In the genomic region with DNA sequence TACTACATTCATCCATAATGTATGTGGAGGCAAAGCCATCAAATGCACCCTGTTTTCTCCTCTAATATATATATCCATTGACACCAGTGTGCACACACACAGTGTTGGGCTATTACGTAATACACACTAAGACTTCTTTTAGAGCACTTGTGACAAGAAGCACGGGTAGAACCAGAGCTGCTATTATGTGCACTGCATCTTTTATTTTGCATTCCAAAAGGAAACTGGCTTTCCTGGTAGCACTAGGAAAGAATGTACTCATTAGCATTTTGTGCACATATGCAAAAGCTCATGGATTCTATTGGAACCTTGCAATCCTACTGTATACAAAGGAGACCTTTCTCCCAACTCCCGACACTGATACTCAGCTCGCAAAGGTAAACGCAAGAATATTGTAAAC, we compare ENCODE assay signal across 15 mouse cellular contexts. TPM values are rescaled to one million over a fixed set of nuclear protein-coding genes. Genes with fewer than 3 reads are reported as not detected.
DNase-seq lines count a peak whose midpoint lies in the region; ATAC-seq lines count a peak whose summit lies in the region.
"Had no signal": no experiment of that assay in that cellular context is flagged by ENCODE, and none has a peak within 500 bp of the region (broad histone marks: within the 10 kb centered on the region; RNA-seq: fewer than 3 reads in every experiment).

No protein-coding gene starts in this region.

- no peak overlapping the region for H3K27ac ChIP-seq in midbrain, embryonic 12.5 days (replicated peaks)
- no peak overlapping the region for H3K27ac ChIP-seq in midbrain, embryonic 10.5 days (replicated peaks)
- H3K27ac ChIP-seq in forebrain, embryonic 13.5 days, result peak overlapping the region; percentile 61; the same call in 1 of the 2 replicates
- no peak overlapping the region; the same call in 1 of the 2 replicates for H3K27ac ChIP-seq in hindbrain, embryonic 15.5 days (replicated peaks)
- H3K27ac ChIP-seq in neural tube, embryonic 14.5 days (ENCODE audit: low read depth, low read length), result no peak overlapping the region

- H3K36me3 ChIP-seq in midbrain, embryonic 12.5 days, result no peaks in the 10 kb centered on the region
- H3K36me3 ChIP-seq in midbrain, embryonic 10.5 days, result no peaks in the 10 kb centered on the region
- no peaks in the 10 kb centered on the region for H3K36me3 ChIP-seq in forebrain, embryonic 13.5 days (ENCODE audit: poor library complexity, severe bottlenecking)
- no peaks in the 10 kb centered on the region for H3K36me3 ChIP-seq in hindbrain, embryonic 15.5 days
- H3K36me3 ChIP-seq in neural tube, embryonic 14.5 days (ENCODE audit: control insufficient read depth, insufficient read depth, low read length), result no peaks in the 10 kb centered on the region

- no peak overlapping the region for H3K4me3 ChIP-seq in midbrain, embryonic 12.5 days
- H3K4me3 ChIP-seq in midbrain, embryonic 10.5 days, result no peak overlapping the region
- no peak overlapping the region for H3K4me3 ChIP-seq in forebrain, embryonic 13.5 days
- H3K4me3 ChIP-seq in hindbrain, embryonic 15.5 days, result no peak overlapping the region
- H3K4me3 ChIP-seq in neural tube, embryonic 14.5 days (ENCODE audit: low read depth, low read length), result no peak overlapping the region

- H3K9ac ChIP-seq in midbrain, embryonic 12.5 days (replicated peaks), result no peak overlapping the region
- no peak overlapping the region for H3K9ac ChIP-seq in forebrain, embryonic 13.5 days
- no peak overlapping the region for H3K9ac ChIP-seq in hindbrain, embryonic 15.5 days
- H3K9ac ChIP-seq in neural tube, embryonic 14.5 days (replicated peaks; ENCODE audit: low read depth, low read length), result no peak overlapping the region

- H3K9me3 ChIP-seq in midbrain, embryonic 12.5 days, result no peaks in the 10 kb centered on the region
- H3K9me3 ChIP-seq in midbrain, embryonic 10.5 days (replicated peaks), result no peaks in the 10 kb centered on the region
- H3K9me3 ChIP-seq in forebrain, embryonic 13.5 days (replicated peaks), result no peaks in the 10 kb centered on the region
- no peaks in the 10 kb centered on the region for H3K9me3 ChIP-seq in hindbrain, embryonic 15.5 days
- H3K9me3 ChIP-seq in neural tube, embryonic 14.5 days (ENCODE audit: control insufficient read depth, low read length), result no peaks in the 10 kb centered on the region

- no peaks in the 10 kb centered on the region for H3K27me3 ChIP-seq in midbrain, embryonic 12.5 days
- no peaks in the 10 kb centered on the region for H3K27me3 ChIP-seq in midbrain, embryonic 10.5 days (ENCODE audit: low read depth, poor library complexity, severe bottlenecking)
- H3K27me3 ChIP-seq in forebrain, embryonic 13.5 days, result no peaks in the 10 kb centered on the region
- H3K27me3 ChIP-seq in hindbrain, embryonic 15.5 days, result no peaks in the 10 kb centered on the region
- no peaks in the 10 kb centered on the region for H3K27me3 ChIP-seq in neural tube, embryonic 14.5 days (ENCODE audit: control insufficient read depth, insufficient read depth, low read length)
- H3K27me3 ChIP-seq: Patski had no signal

- peaks cover 10% of the 10 kb centered on the region; the same call in 1 of the 2 replicates for H3K4me1 ChIP-seq in midbrain, embryonic 12.5 days
- peaks cover 16% of the 10 kb centered on the region; the same call in 1 of the 2 replicates for H3K4me1 ChIP-seq in midbrain, embryonic 10.5 days
- peaks cover 22% of the 10 kb centered on the region for H3K4me1 ChIP-seq in forebrain, embryonic 13.5 days
- 0 out of 2 replicates have a peak, but pooled peaks cover 7% of the 10 kb centered on the region for H3K4me1 ChIP-seq in hindbrain, embryonic 15.5 days (replicated peaks)
- no peaks in the 10 kb centered on the region for H3K4me1 ChIP-seq in neural tube, embryonic 14.5 days (ENCODE audit: control insufficient read depth, insufficient read depth, low read length)

- peak; percentile 85 for ATAC-seq in midbrain, embryonic 12.5 days (ENCODE audit: low FRiP score, low read depth)
- peak; percentile 91 for ATAC-seq in forebrain, embryonic 13.5 days
- peak; percentile 61; the same call in 1 of the 2 replicates for ATAC-seq in hindbrain, embryonic 15.5 days (ENCODE audit: low FRiP score, low read depth)
- ATAC-seq in neural tube, embryonic 14.5 days (ENCODE audit: low read depth), result peak; percentile 58; the same call in 1 of the 2 replicates
- ATAC-seq: Patski had no signal

- no peak for DNase-seq in midbrain, embryonic 10.5 days (ENCODE audit: low spot score)
- no peak for DNase-seq in cerebellum, adult 11 months
- DNase-seq in gastrocnemius, adult 18-20 months (ENCODE audit: low spot score), result no peak
- DNase-seq: cerebellum, adult 11-12 months; cerebellum, postnatal 25 days; gastrocnemius, postnatal 25 days; heart, postnatal 10 days; lung, postnatal 14 days; retina, postnatal 1 day; right cerebral cortex, postnatal 4 days had no signal

- no peak overlapping the region for H3K4me2 ChIP-seq in midbrain, embryonic 12.5 days (replicated peaks)
- peak overlapping the region; percentile 12; the same call in 1 of the 2 replicates for H3K4me2 ChIP-seq in forebrain, embryonic 13.5 days
- 0 out of 2 replicates have a peak overlapping the region, but pooled peaks have one; percentile 6 for H3K4me2 ChIP-seq in hindbrain, embryonic 15.5 days
- H3K4me2 ChIP-seq in neural tube, embryonic 14.5 days (ENCODE audit: low read depth, low read length), result no peak overlapping the region

- 53% methylated on average over 5 of the region's 5 CpGs for WGBS in midbrain, embryonic 12.5 days
- WGBS in midbrain, embryonic 10.5 days, result 82% methylated on average over 5 of the region's 5 CpGs
- WGBS in forebrain, embryonic 13.5 days, result 26% methylated on average over 5 of the region's 5 CpGs
- WGBS in hindbrain, embryonic 15.5 days, result 38% methylated on average over 5 of the region's 5 CpGs
- 32% methylated on average over 5 of the region's 5 CpGs for WGBS in neural tube, embryonic 14.5 days

RNA-seq across cellular contexts. Expression of a gene that starts 27.2 kb away (rescaled TPM):
- polyA plus RNA-seq in midbrain, embryonic 12.5 days (2016; fragmentation: Nextera tagmentation; extraction: Ambion mirVana), result 4.9 and 5.7 TPM in 2 replicates
- polyA plus RNA-seq in midbrain, embryonic 10.5 days (2016; fragmentation: Nextera tagmentation; extraction: Ambion mirVana), result 2.5 TPM in 2 replicates
- 7.4 and 9.5 TPM in 2 replicates for polyA plus RNA-seq in forebrain, embryonic 13.5 days (2015; fragmentation: Nextera tagmentation; extraction: Ambion mirVana)
- polyA plus RNA-seq in hindbrain, embryonic 15.5 days (2015; fragmentation: Nextera tagmentation; extraction: Ambion mirVana), result 7.0 and 8.7 TPM in 2 replicates
- 9.0 and 10.3 TPM in 2 replicates for polyA plus RNA-seq in neural tube, embryonic 14.5 days (2014; fragmentation: Nextera tagmentation; extraction: Ambion mirVana)
- total RNA-seq in gastrocnemius, adult 18-20 months (2021), result 1 to 10 TPM; 3.0 to 3.3 TPM

RNA-seq across cellular contexts. Expression of a gene that starts 31.6 kb away (rescaled TPM):
- polyA plus RNA-seq in midbrain, embryonic 12.5 days (2016; fragmentation: Nextera tagmentation; extraction: Ambion mirVana), result 71.0 and 79.9 TPM in 2 replicates
- polyA plus RNA-seq in midbrain, embryonic 10.5 days (2016; fragmentation: Nextera tagmentation; extraction: Ambion mirVana), result 54.6 and 54.8 TPM in 2 replicates
- 62.3 and 73.0 TPM in 2 replicates for polyA plus RNA-seq in forebrain, embryonic 13.5 days (2015; fragmentation: Nextera tagmentation; extraction: Ambion mirVana)
- 90.4 and 104 TPM in 2 replicates for polyA plus RNA-seq in hindbrain, embryonic 15.5 days (2015; fragmentation: Nextera tagmentation; extraction: Ambion mirVana)
- polyA plus RNA-seq in neural tube, embryonic 14.5 days (2014; fragmentation: Nextera tagmentation; extraction: Ambion mirVana), result 97.9 and 115 TPM in 2 replicates
- 10 to 100 TPM; 28.7 to 30.0 TPM for total RNA-seq in gastrocnemius, adult 18-20 months (2021)

Comparison
In these comparisons a context has a peak if more than half of its experiments do, and no peak if none do; other contexts are left out.
1. H3K4me2 ChIP-seq: peak in forebrain, embryonic 13.5 days (single experiment) and hindbrain, embryonic 15.5 days (single experiment); none in midbrain, embryonic 12.5 days (single experiment) and neural tube, embryonic 14.5 days (single experiment).
2. Peak in every context shown above with its lines, with median percentiles within 50 percentile points of each other: ATAC-seq.